Mouse (Mus musculus) megakaryocyte, embryonic 14.5 days (primary cell): ENCODE results near the gene Pxn.

Experiments used
- FLI1 ChIP-seq: IDR thresholded peaks from 2 replicates; pipeline ENCODE4 v1.6.1; 2012; ENCODE audit warnings: low read length, inconsistent platforms, mixed read lengths
- GATA1 ChIP-seq: IDR thresholded peaks from 3 replicates; pipeline ENCODE4 v1.6.1; 2012; ENCODE audit warnings: mixed read lengths, low read length, inconsistent platforms, borderline replicate concordance

GRCm38 (mm10) chr5:115512375-115512774, 5.9 kb downstream of the Pxn start:
- TF ChIP-seq GATA1 (no peak), FLI1 (no peak)
